Mouse (Mus musculus) lung, postnatal 0 days (tissue): ENCODE measurements at regions not wholly inside any gene's neighbourhood (a gene's known extent, or its start where the extent isn't known, plus 50 kb on each side); places are given as distances from the start of the nearest gene placed in this dataset.

Source experiments
- ATAC-seq: fragments of 200-750 bp; cut with Nextera tagmentation; 2 replicates; pipeline ENCODE4 v1.8.0; 2017; ENCODE audit warnings: moderate library complexity
- DNase-seq: peaks from one replicate; pipeline ENCODE4 v3.0.0-alpha.2; 2016; ENCODE audit warnings: low spot score
- H3K27ac ChIP-seq: fragments of 300-500 bp; sonication (generic); 2 replicates; pipeline ENCODE4 v1.5.1; 2014; ENCODE audit warnings: antibody characterized with exemption, mild to moderate bottlenecking, low read length, mixed read lengths
- H3K27me3 ChIP-seq: fragments of 300-500 bp; sonication (generic); replicated peaks from 2 replicates; pipeline ENCODE4 v1.6.1; 2014; ENCODE audit warnings: low read length, mixed read lengths; ENCODE audit not compliant: insufficient read depth
- H3K36me3 ChIP-seq: fragments of 300-500 bp; sonication (generic); 2 replicates; pipeline ENCODE4 v1.6.1; 2014; ENCODE audit warnings: low read length, mixed read lengths; ENCODE audit not compliant: insufficient read depth
- H3K4me1 ChIP-seq: fragments of 300-500 bp; sonication (generic); 2 replicates; pipeline ENCODE4 v1.6.1; 2014; ENCODE audit warnings: antibody characterized with exemption, low read depth, low read length, mixed read lengths; ENCODE audit not compliant: insufficient read depth
- H3K4me2 ChIP-seq: fragments of 300-500 bp; sonication (generic); replicated peaks from 2 replicates; pipeline ENCODE4 v1.6.1; 2014; ENCODE audit warnings: low read depth, mild to moderate bottlenecking, low read length, moderate library complexity, mixed read lengths
- H3K4me3 ChIP-seq: fragments of 300-500 bp; sonication (generic); 2 replicates; pipeline ENCODE4 v1.5.1; 2014; ENCODE audit warnings: low read depth, low read length
- H3K9ac ChIP-seq: fragments of 300-500 bp; sonication (generic); replicated peaks from 2 replicates; pipeline ENCODE4 v1.6.1; 2014; ENCODE audit warnings: low read depth, mild to moderate bottlenecking
- H3K9me3 ChIP-seq: fragments of 300-500 bp; sonication (generic); 2 replicates; pipeline ENCODE4 v1.6.1; 2016; ENCODE audit warnings: low read length, mixed read lengths
- CTCF ChIP-seq: IDR thresholded peaks from 2 replicates; pipeline ENCODE4 v1.5.1; 2016; ENCODE audit warnings: antibody characterized with exemption, mild to moderate bottlenecking
- EP300 ChIP-seq: IDR thresholded peaks from 2 replicates; pipeline ENCODE4 v1.6.1; 2016; ENCODE audit warnings: antibody characterized with exemption, mild to moderate bottlenecking, control low read depth
- WGBS: fragments of 180-500 bp; shearing (Covaris S2); extraction: QIAGEN DNeasy Blood & Tissue Kit; methylation state at CpG from one replicate; pipeline ENCODE4 v1.1.7; 2014; 5-methylcytosine and 5-hydroxymethylcytosine counted together

- WGBS, result 87% methylated on average over 7 of the region's 7 CpGs
- Histone ChIP-seq H3K27ac (no peak overlapping the region), H3K4me2 (no peak overlapping the region), H3K27me3 (no peaks in the 10 kb centered on the region), H3K36me3 (no peaks in the 10 kb centered on the region), H3K4me3 (no peak overlapping the region), H3K9ac (no peak overlapping the region), H3K4me1 (peaks cover 8% of the 10 kb centered on the region; the same call in 1 of the 2 replicates), H3K9me3 (no peaks in the 10 kb centered on the region)
- no peak for ATAC-seq
- TF ChIP-seq EP300, result no peak
- TF ChIP-seq CTCF, result no peak
- no peak for DNase-seq
These were observed 50.2 kb upstream of the Nfe2l2 start for GRCm38 (mm10) chr2:75754606-75755005.
